Mouse (Mus musculus) kidney, adult 2 months (tissue): ENCODE data around the gene Tor1a.

Experiments
- CTCF ChIP-seq: fragments of 200-500 bp; conservative IDR thresholded peaks from 2 replicates; pipeline ENCODE4 v1.5.1; 2011; ENCODE audit warnings: low read depth, mild to moderate bottlenecking, control low read depth, low read length, moderate library complexity, mixed read lengths; ENCODE audit not compliant: insufficient read depth, insufficient read length
- POLR2A ChIP-seq: fragments of 200-500 bp; IDR thresholded peaks from one replicate; pipeline ENCODE4 v1.6.1; 2011; ENCODE audit warnings: low read depth, low read length, control low read depth

GRCm38 (mm10) chr2:30931922-30932321, 35.8 kb downstream of the Tor1a start:
- no peak for TF ChIP-seq POLR2A
- no peak for TF ChIP-seq CTCF
